9 mouse cellular contexts compared by ENCODE assay signal in genomic region chr9:85841891-85842290, GRCm38 (mm10). TPM values are rescaled to one million over a fixed set of nuclear protein-coding genes. Genes with fewer than 3 reads are reported as not detected.
DNase-seq lines count a peak whose midpoint lies in the region; ATAC-seq and TF ChIP-seq lines count a peak whose summit lies in the region.
"Had no signal": no experiment of that assay in that cellular context is flagged by ENCODE, and none has a peak within 500 bp of the region (broad histone marks: within the 10 kb centered on the region; RNA-seq: fewer than 3 reads in every experiment).

No protein-coding gene starts in this region.

- TF ChIP-seq CTCF in bone marrow macrophage, adult 2 months (IDR thresholded peaks at IDR 0.05; ENCODE audit: low read depth, low read length), result no peak

- 0 out of 2 replicates have a peak, but pooled peaks have one; percentile 25 for ATAC-seq in intestine, embryonic 16.5 days
- no peak for ATAC-seq in liver, embryonic 12.5 days
- no peak for ATAC-seq in neural tube, embryonic 12.5 days (ENCODE audit: low FRiP score, low read depth)
- no peak for ATAC-seq in erythroid progenitor cell, adult 5-6 weeks (replicated peaks; ENCODE audit: low FRiP score, poor library complexity, severe bottlenecking)

- H3K4me3 ChIP-seq in bone marrow macrophage, adult 2 months (ENCODE audit: insufficient read depth, low read length), result peak overlapping the region; percentile 48; the same call in 1 of the 2 replicates
- H3K4me3 ChIP-seq in intestine, embryonic 16.5 days (ENCODE audit: low read length), result peak overlapping the region; percentile 63
- peak overlapping the region; percentile 55 for H3K4me3 ChIP-seq in liver, embryonic 12.5 days
- peak overlapping the region; percentile 71 for H3K4me3 ChIP-seq in neural tube, embryonic 12.5 days

- WGBS in intestine, embryonic 16.5 days, result 1% methylated on average over 16 of the region's 16 CpGs
- WGBS in liver, embryonic 12.5 days (ENCODE audit: insufficient replicate concordance), result 3% methylated on average over 16 of the region's 16 CpGs
- under 1% methylated on average over 16 of the region's 16 CpGs for WGBS in neural tube, embryonic 12.5 days

- H3K9ac ChIP-seq in intestine, embryonic 16.5 days (ENCODE audit: low read depth, low read length), result no peak overlapping the region
- H3K9ac ChIP-seq in liver, embryonic 12.5 days, result no peak overlapping the region
- peak overlapping the region; percentile 76; the same call in 1 of the 2 replicates for H3K9ac ChIP-seq in neural tube, embryonic 12.5 days

- H3K4me2 ChIP-seq in intestine, embryonic 16.5 days (ENCODE audit: low read depth, low read length), result peak overlapping the region; percentile 99
- peak overlapping the region; percentile 74 for H3K4me2 ChIP-seq in liver, embryonic 12.5 days
- peak overlapping the region; percentile 96 for H3K4me2 ChIP-seq in neural tube, embryonic 12.5 days (replicated peaks)

- H3K36me3 ChIP-seq in intestine, embryonic 16.5 days (ENCODE audit: control insufficient read depth, insufficient read depth, low read length), result no peaks in the 10 kb centered on the region
- H3K36me3 ChIP-seq in liver, embryonic 12.5 days, result no peaks in the 10 kb centered on the region
- no peaks in the 10 kb centered on the region for H3K36me3 ChIP-seq in neural tube, embryonic 12.5 days

- H3K27ac ChIP-seq in bone marrow macrophage, adult 2 months (ENCODE audit: insufficient read depth, low read depth, low read length), result no peak overlapping the region
- no peak overlapping the region for H3K27ac ChIP-seq in intestine, embryonic 16.5 days (ENCODE audit: low read length)
- no peak overlapping the region for H3K27ac ChIP-seq in liver, embryonic 12.5 days
- H3K27ac ChIP-seq in neural tube, embryonic 12.5 days, result no peak overlapping the region

- H3K9me3 ChIP-seq in intestine, embryonic 16.5 days (ENCODE audit: control insufficient read depth, low read length), result no peaks in the 10 kb centered on the region
- no peaks in the 10 kb centered on the region for H3K9me3 ChIP-seq in liver, embryonic 12.5 days (replicated peaks)
- no peaks in the 10 kb centered on the region for H3K9me3 ChIP-seq in neural tube, embryonic 12.5 days

- peak; percentile 77 for DNase-seq in Muller cell, postnatal 12 days (ENCODE audit: inconsistent ontology term)
- DNase-seq in heart, adult 11 months, result peak; percentile 93
- no peak for DNase-seq in thymus, postnatal 0 days (ENCODE audit: low spot score)

- no peaks in the 10 kb centered on the region for H3K4me1 ChIP-seq in bone marrow macrophage, adult 2 months (ENCODE audit: control insufficient read depth, insufficient read depth, low read length)
- H3K4me1 ChIP-seq in intestine, embryonic 16.5 days (ENCODE audit: control insufficient read depth, insufficient read depth, low read length), result peaks cover 6% of the 10 kb centered on the region; the same call in 1 of the 2 replicates
- H3K4me1 ChIP-seq in liver, embryonic 12.5 days, result peaks cover 9% of the 10 kb centered on the region
- peaks cover 13% of the 10 kb centered on the region for H3K4me1 ChIP-seq in neural tube, embryonic 12.5 days

- TF ChIP-seq POLR2A in bone marrow macrophage, adult 2 months (IDR thresholded peaks at IDR 0.05; ENCODE audit: borderline replicate concordance, low read depth, low read length), result no peak

- H3K27me3 ChIP-seq in intestine, embryonic 16.5 days (replicated peaks; ENCODE audit: control insufficient read depth, insufficient read depth, low read length), result peaks cover 6% of the 10 kb centered on the region
- peaks cover 64% of the 10 kb centered on the region for H3K27me3 ChIP-seq in liver, embryonic 12.5 days (replicated peaks)
- H3K27me3 ChIP-seq in neural tube, embryonic 12.5 days (replicated peaks), result 0 out of 2 replicates have a peak, but pooled peaks cover 5% of the 10 kb centered on the region

RNA-seq across cellular contexts. Expression of gene Tpbg, which starts 0.3 kb away (rescaled TPM):
- polyA plus RNA-seq in bone marrow macrophage, adult 2 months (2012; ENCODE audit: insufficient read depth, insufficient read length, missing spikeins), result 0.39 TPM in 1 of 2 replicates, not detected in the other
- 4.4 and 4.8 TPM in 2 replicates for polyA plus RNA-seq in intestine, embryonic 16.5 days (2015; fragmentation: Nextera tagmentation; extraction: Ambion mirVana)
- 1.2 and 1.5 TPM in 2 replicates for polyA plus RNA-seq in liver, embryonic 12.5 days (2016; fragmentation: Nextera tagmentation; extraction: Ambion mirVana)
- 25.0 and 32.4 TPM in 2 replicates for polyA plus RNA-seq in neural tube, embryonic 12.5 days (2016; fragmentation: Nextera tagmentation; extraction: Ambion mirVana)
- not detected in 2 replicates for total RNA-seq in erythroid progenitor cell, adult 5-6 weeks (2015; ENCODE audit: low replicate concordance)
- not detected in 2 replicates for total RNA-seq in erythroid progenitor cell, adult 5-6 weeks (2017; ENCODE audit: low replicate concordance)
- 4.2 and 4.6 TPM in 2 replicates for polyA plus RNA-seq in thymus, postnatal 0 days (2015; fragmentation: Nextera tagmentation; extraction: Ambion mirVana)
- total RNA-seq: common myeloid progenitor, adult 5-6 weeks had no signal
